ENCODE assay signal across 8 mouse cellular contexts in genomic region chr14:48709371-48710061, GRCm38 (mm10). TPM values are rescaled to one million over a fixed set of nuclear protein-coding genes. Genes with fewer than 3 reads are reported as not detected.
A peak's percentile ranks its signal among the peaks of the same experiment; 100 is the strongest.
DNase-seq lines count a peak whose midpoint lies in the region; ATAC-seq and TF ChIP-seq lines count a peak whose summit lies in the region.

No protein-coding gene starts in this region.

- peak overlapping the region; percentile 82 for H3K4me2 ChIP-seq in heart, embryonic 12.5 days
- peak overlapping the region; percentile 64 for H3K4me2 ChIP-seq in liver, postnatal 0 days (ENCODE audit: low read depth, low read length)
- peak overlapping the region; percentile 43 for H3K4me2 ChIP-seq in stomach, embryonic 15.5 days

- TF ChIP-seq EP300 in liver, postnatal 0 days (IDR thresholded peaks at IDR 0.05; ENCODE audit: low read depth), result no peak

- WGBS in heart, embryonic 12.5 days, result under 1% methylated on average over 20 of the region's 20 CpGs
- WGBS in liver, postnatal 0 days (ENCODE audit: insufficient replicate concordance), result 5% methylated on average over 20 of the region's 20 CpGs
- 3% methylated on average over 20 of the region's 20 CpGs for WGBS in stomach, embryonic 15.5 days

- H3K36me3 ChIP-seq in heart, embryonic 12.5 days, result no peaks in the 10 kb centered on the region
- no peaks in the 10 kb centered on the region for H3K36me3 ChIP-seq in liver, postnatal 0 days (replicated peaks; ENCODE audit: insufficient read depth, low read length)
- H3K36me3 ChIP-seq in stomach, embryonic 15.5 days, result no peaks in the 10 kb centered on the region

- H3K27me3 ChIP-seq in heart, embryonic 12.5 days (replicated peaks), result 0 out of 2 replicates have a peak, but pooled peaks cover 12% of the 10 kb centered on the region
- peaks cover 4% of the 10 kb centered on the region for H3K27me3 ChIP-seq in liver, postnatal 0 days (ENCODE audit: insufficient read depth, low read length)
- peaks cover 29% of the 10 kb centered on the region for H3K27me3 ChIP-seq in stomach, embryonic 15.5 days (replicated peaks)

- ATAC-seq in heart, embryonic 12.5 days (ENCODE audit: insufficient number of reproducible peaks, low FRiP score), result no peak
- ATAC-seq in frontal cortex, adult (ENCODE audit: low TSS enrichment), result peak; percentile 52; the same call in 1 of the 2 replicates
- no peak for ATAC-seq in liver, postnatal 0 days
- peak; percentile 27; the same call in 1 of the 2 replicates for ATAC-seq in stomach, embryonic 15.5 days (ENCODE audit: insufficient read depth, low FRiP score, low read depth)

- peak overlapping the region; percentile 43; the same call in 1 of the 2 replicates for H3K9ac ChIP-seq in heart, embryonic 12.5 days
- H3K9ac ChIP-seq in liver, postnatal 0 days (replicated peaks), result no peak overlapping the region
- H3K9ac ChIP-seq in stomach, embryonic 15.5 days, result no peak overlapping the region

- intact Hi-C loops in gastrocnemius, postnatal 14 days (cut with DNase I; ENCODE audit: low total_unique reads), result no loop called here

- no peak for TF ChIP-seq CTCF in liver, postnatal 0 days (IDR thresholded peaks at IDR 0.05; ENCODE audit: low read depth)

- H3K4me1 ChIP-seq in heart, embryonic 12.5 days (replicated peaks), result peaks cover 3% of the 10 kb centered on the region; the same call in 1 of the 2 replicates
- no peaks in the 10 kb centered on the region for H3K4me1 ChIP-seq in liver, postnatal 0 days (ENCODE audit: insufficient read depth)
- 0 out of 2 replicates have a peak, but pooled peaks cover 7% of the 10 kb centered on the region for H3K4me1 ChIP-seq in stomach, embryonic 15.5 days

- peak overlapping the region; percentile 53 for H3K4me3 ChIP-seq in heart, embryonic 12.5 days
- peak overlapping the region; percentile 33 for H3K4me3 ChIP-seq in liver, postnatal 0 days (ENCODE audit: low read depth, low read length)
- peak overlapping the region; percentile 22; the same call in 1 of the 2 replicates for H3K4me3 ChIP-seq in stomach, embryonic 15.5 days (replicated peaks)

- H3K27ac ChIP-seq in heart, embryonic 12.5 days (ENCODE audit: poor library complexity, severe bottlenecking), result no peak overlapping the region
- no peak overlapping the region for H3K27ac ChIP-seq in liver, postnatal 0 days (ENCODE audit: low read depth)
- no peak overlapping the region for H3K27ac ChIP-seq in stomach, embryonic 15.5 days

- no peaks in the 10 kb centered on the region for H3K9me3 ChIP-seq in heart, embryonic 12.5 days (replicated peaks)
- no peaks in the 10 kb centered on the region for H3K9me3 ChIP-seq in liver, postnatal 0 days (ENCODE audit: low read length)
- H3K9me3 ChIP-seq in stomach, embryonic 15.5 days, result no peaks in the 10 kb centered on the region

- no peak for DNase-seq in heart, adult 8-10 months (ENCODE audit: low spot score)
- DNase-seq in cerebellum, adult 8-10 months, result peak; percentile 20
- peak; percentile 4 to 6 for DNase-seq in kidney, postnatal 36 days
- DNase-seq in liver, postnatal 0 days, result peak; percentile 29
- DNase-seq in gastrocnemius, postnatal 14 days, result no peak

RNA-seq across cellular contexts. Expression of gene Otx2, which starts 35.9 kb away (rescaled TPM):
- 0.15 TPM in 1 of 2 replicates, not detected in the other for polyA plus RNA-seq in heart, embryonic 12.5 days (2016; fragmentation: Nextera tagmentation; extraction: Ambion mirVana)
- under 1 TPM in 1 of 4 experiments, not detected in 3; 0.19 TPM for total RNA-seq in heart, adult 8-10 months (2022)
- polyA plus RNA-seq in liver, postnatal 0 days (2015; fragmentation: Nextera tagmentation; extraction: Ambion mirVana), result not detected in 2 replicates
- 0.22 TPM in 1 of 2 replicates, not detected in the other for polyA plus RNA-seq in stomach, embryonic 15.5 days (2015; fragmentation: Nextera tagmentation; extraction: Ambion mirVana)
- not detected for total RNA-seq in gastrocnemius, postnatal 14 days (2021)

Comparison
In these comparisons a context has a peak if more than half of its experiments do, and no peak if none do; other contexts are left out.
1. ATAC-seq: peak in frontal cortex, adult (single experiment) and stomach, embryonic 15.5 days (single experiment); none in heart, embryonic 12.5 days (single experiment) and liver, postnatal 0 days (single experiment).
2. DNase-seq: peak in cerebellum, adult 8-10 months (single experiment), kidney, postnatal 36 days (2 of 2) and liver, postnatal 0 days (single experiment); none in heart, adult 8-10 months (single experiment) and gastrocnemius, postnatal 14 days (single experiment).
3. Peak in every context shown above with its lines, with median percentiles within 50 percentile points of each other: H3K4me2 ChIP-seq and H3K4me3 ChIP-seq.